Mouse (Mus musculus) kidney, postnatal 25 days (tissue): ENCODE data around the gene Myh2.

Source experiments
- DNase-seq, 2 experiments: peaks; one replicate each; pipeline ENCODE4 v3.0.0; 2021; ENCODE audit warnings: mixed read lengths in 2 of 2

Myh2 gene

GRCm38 (mm10) chr11:67170727-67171126, at the start of gene Myh2:
Gene Myh2 (plus strand): TSS chr11:67171027.
- no peak for DNase-seq

GRCm38 (mm10) chr11:67124943-67125342, 45.9 kb upstream of the Myh2 start:
- no peak for DNase-seq

- DNase-seq: no peak
Measured at GRCm38 (mm10) chr11:67125361-67125760, 45.5 kb upstream of the Myh2 start.

GRCm38 (mm10) chr11:67133526-67133925, 37.3 kb upstream of the Myh2 start:
- no peak for DNase-seq

- no peak for DNase-seq
Measured at GRCm38 (mm10) chr11:67134654-67135053, 36.2 kb upstream of the Myh2 start.

- no peak for DNase-seq
Measured at GRCm38 (mm10) chr11:67135532-67135931, 35.3 kb upstream of the Myh2 start.

- DNase-seq: no peak
Measured at GRCm38 (mm10) chr11:67139556-67139955, 31.3 kb upstream of the Myh2 start.

GRCm38 (mm10) chr11:67140175-67140574, 30.7 kb upstream of the Myh2 start:
- no peak for DNase-seq

GRCm38 (mm10) chr11:67141031-67141430, 29.8 kb upstream of the Myh2 start:
- no peak for DNase-seq

- DNase-seq: no peak
Measured at GRCm38 (mm10) chr11:67142047-67142446, 28.8 kb upstream of the Myh2 start.

GRCm38 (mm10) chr11:67143065-67143464, 27.8 kb upstream of the Myh2 start:
- no peak for DNase-seq

GRCm38 (mm10) chr11:67143863-67144498, 26.8 kb upstream of the Myh2 start:
- no peak for DNase-seq

- no peak for DNase-seq
Measured at GRCm38 (mm10) chr11:67144559-67145265, 26.1 kb upstream of the Myh2 start.

- no peak for DNase-seq
Measured at GRCm38 (mm10) chr11:67145482-67146408, 25.1 kb upstream of the Myh2 start.

- no peak for DNase-seq
Measured at GRCm38 (mm10) chr11:67146409-67147282, 24.2 kb upstream of the Myh2 start.

GRCm38 (mm10) chr11:67147283-67147921, 23.4 kb upstream of the Myh2 start:
- no peak for DNase-seq

- DNase-seq: no peak
Measured at GRCm38 (mm10) chr11:67148286-67149012, 22.4 kb upstream of the Myh2 start.

GRCm38 (mm10) chr11:67150237-67150636, 20.6 kb upstream of the Myh2 start:
- no peak for DNase-seq

- DNase-seq: no peak
Measured at GRCm38 (mm10) chr11:67151159-67151558, 19.7 kb upstream of the Myh2 start.

- DNase-seq: no peak
Measured at GRCm38 (mm10) chr11:67151651-67152630, 18.9 kb upstream of the Myh2 start.
